Mouse (Mus musculus) megakaryocyte-erythroid progenitor cell, adult 5-6 weeks (primary cell): ENCODE data around the gene Mas1. TPM values are rescaled to one million over a fixed set of nuclear protein-coding genes. Genes with fewer than 3 reads are reported as not detected.
A peak's percentile ranks its signal among the peaks of the same experiment; 100 is the strongest.

Experiments used
- ATAC-seq: replicated peaks from 2 replicates; pipeline ENCODE4 v1.8.0; 2016; ENCODE audit warnings: mild to moderate bottlenecking, inconsistent platforms; ENCODE audit not compliant: severe bottlenecking, poor library complexity, low FRiP score, low TSS enrichment
- total RNA-seq, 2 experiments: library from RNA; stranded (forward) in 1 of 2; stranded (reverse) in 1 of 2; fragments of 200-1000, 215-1000 nt in 1 of 2; fragments of >200 nt in 1 of 2; fragmentation: Nextera tagmentation in 1 of 2; gene quantifications; 2 replicates each; pipeline ENCODE4 v1.2.3; 2014 to 2017

Gene Mas1
- total RNA-seq, 2 experiments from 2014 or later: not detected

DNA sequence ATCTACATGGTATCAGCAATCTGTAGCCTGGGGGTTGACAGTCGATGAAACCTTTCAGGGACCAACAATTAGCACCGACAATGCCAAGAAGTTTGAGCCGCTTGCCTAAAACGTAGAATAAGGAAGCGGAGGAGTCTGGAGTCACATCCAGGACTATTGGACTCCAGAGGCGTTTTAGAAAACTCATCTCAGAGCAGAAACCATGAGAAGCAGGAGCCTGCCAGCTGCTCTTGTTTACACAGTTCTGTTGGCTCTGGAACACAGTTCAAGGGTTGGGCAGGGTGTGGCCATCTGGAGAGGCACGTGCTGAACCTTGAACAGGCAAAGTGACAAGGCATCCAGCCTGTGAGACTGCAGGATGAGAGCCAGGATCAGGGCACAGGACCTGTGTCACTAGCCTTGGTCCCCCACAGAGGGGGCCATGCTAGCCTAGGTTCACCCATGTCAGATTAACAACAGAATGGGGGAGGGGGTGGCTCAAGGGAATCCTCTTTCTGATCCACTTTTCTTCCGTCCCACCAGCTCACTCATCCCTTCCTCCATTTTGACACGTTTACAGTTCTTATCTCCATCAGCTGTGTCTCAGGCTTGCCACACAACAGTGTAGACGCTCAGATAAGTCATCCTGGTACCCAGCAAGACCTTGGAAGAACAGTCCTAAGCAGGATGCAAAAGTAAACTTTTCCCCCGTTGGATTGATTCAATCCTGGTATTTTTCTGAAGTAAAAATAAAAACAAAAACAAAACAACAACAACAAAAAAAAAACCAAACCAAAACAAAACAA is 75.3 kb downstream of the Mas1 start:
- peak; percentile 73 for ATAC-seq

DNA sequence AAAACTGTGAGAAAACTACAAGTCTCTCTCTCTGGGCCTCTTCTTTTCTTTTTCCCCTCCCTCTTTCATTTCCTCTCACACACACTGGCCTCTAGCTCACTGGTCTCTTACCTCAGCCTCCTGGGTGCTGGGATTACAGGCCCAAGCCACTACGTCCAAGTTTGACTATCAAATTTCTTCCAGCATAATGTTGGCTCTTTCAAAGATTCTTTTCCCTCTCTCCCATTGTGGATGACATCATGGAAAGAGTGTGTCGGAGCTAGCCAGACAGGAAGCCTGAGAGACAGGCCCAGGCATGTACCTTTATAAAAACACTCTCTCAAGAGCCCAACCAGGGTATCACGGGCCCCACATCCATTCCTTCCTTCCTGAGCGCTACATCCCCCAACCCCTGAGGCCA is 76.5 kb downstream of the Mas1 start:
- no peak for ATAC-seq

DNA sequence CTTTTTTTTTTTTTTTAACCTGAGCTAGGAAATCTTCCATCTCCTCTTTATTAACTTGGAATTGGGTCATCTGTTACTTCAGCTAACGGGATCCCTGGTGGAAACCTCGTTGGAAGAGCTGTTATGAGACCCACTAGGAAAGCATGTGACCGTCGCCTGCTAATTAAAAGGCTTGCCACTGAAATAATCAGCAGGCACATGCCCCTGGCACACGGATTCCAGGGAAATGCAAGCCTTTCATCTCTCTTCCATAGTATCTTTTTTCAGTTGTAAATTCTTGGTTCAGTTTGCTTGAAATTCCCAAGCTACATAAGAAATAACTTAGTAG is 76.9 kb downstream of the Mas1 start:
- ATAC-seq: no peak

Other genes starting within 250 kb of the Mas1 start
- gene Slc22a1, start 192.3 kb downstream of the Mas1 start, total RNA-seq (2014; fragmentation: Nextera tagmentation): not detected in 2 replicates
- gene Slc22a1, start 192.3 kb downstream of the Mas1 start, total RNA-seq (2017): not detected in 2 replicates
- 10.2 and 14.0 TPM in 2 replicates for gene Igf2r, start 98.5 kb downstream of the Mas1 start, total RNA-seq (2014; fragmentation: Nextera tagmentation)
- 15.3 and 19.7 TPM in 2 replicates for gene Igf2r, start 98.5 kb downstream of the Mas1 start, total RNA-seq (2017)
- not detected in 2 replicates for gene Mrgprh, start 7.9 kb upstream of the Mas1 start, total RNA-seq (2014; fragmentation: Nextera tagmentation)
- not detected in 2 replicates for gene Mrgprh, start 7.9 kb upstream of the Mas1 start, total RNA-seq (2017)
- gene Pnldc1, start 42.1 kb upstream of the Mas1 start, total RNA-seq (2014; fragmentation: Nextera tagmentation): 12.4 TPM in 1 of 2 replicates, not detected in the other
- gene Pnldc1, start 42.1 kb upstream of the Mas1 start, total RNA-seq (2017): 0.15 TPM in 1 of 2 replicates, not detected in the other
- 481 and 497 TPM in 2 replicates for gene Tcp1, start 47.6 kb upstream of the Mas1 start, total RNA-seq (2014; fragmentation: Nextera tagmentation)
- gene Tcp1, start 47.6 kb upstream of the Mas1 start, total RNA-seq (2017): 1,112 and 1,392 TPM in 2 replicates
- 165 and 221 TPM in 2 replicates for gene Mrpl18, start 48.2 kb upstream of the Mas1 start, total RNA-seq (2014; fragmentation: Nextera tagmentation)
- 214 and 219 TPM in 2 replicates for gene Mrpl18, start 48.2 kb upstream of the Mas1 start, total RNA-seq (2017)
- gene Acat3, start 72.5 kb upstream of the Mas1 start, total RNA-seq (2014; fragmentation: Nextera tagmentation): 0.33 TPM in 1 of 2 replicates, not detected in the other
- gene Acat3, start 72.5 kb upstream of the Mas1 start, total RNA-seq (2017): 0.80 and 1.3 TPM in 2 replicates
- gene Acat2, start 92.6 kb upstream of the Mas1 start, total RNA-seq (2014; fragmentation: Nextera tagmentation): 14.9 and 28.9 TPM in 2 replicates
- gene Acat2, start 92.6 kb upstream of the Mas1 start, total RNA-seq (2017): 19.2 and 20.2 TPM in 2 replicates
- 75.6 and 80.8 TPM in 2 replicates for gene Wtap, start 126.0 kb upstream of the Mas1 start, total RNA-seq (2014; fragmentation: Nextera tagmentation)
- gene Wtap, start 126.0 kb upstream of the Mas1 start, total RNA-seq (2017): 367 and 387 TPM in 2 replicates
- gene Sod2, start 138.7 kb upstream of the Mas1 start, total RNA-seq (2014; fragmentation: Nextera tagmentation): 86.0 and 94.0 TPM in 2 replicates
- 95.3 and 124 TPM in 2 replicates for gene Sod2, start 138.7 kb upstream of the Mas1 start, total RNA-seq (2017)
- gene Gpr31b, start 184.2 kb upstream of the Mas1 start, total RNA-seq (2014; fragmentation: Nextera tagmentation): not detected in 2 replicates
- gene Gpr31b, start 184.2 kb upstream of the Mas1 start, total RNA-seq (2017): not detected in 2 replicates
- gene Tcp10b, start 193.0 kb upstream of the Mas1 start, total RNA-seq (2014; fragmentation: Nextera tagmentation): not detected in 2 replicates
- 0.23 TPM in 1 of 2 replicates, not detected in the other for gene Tcp10b, start 193.0 kb upstream of the Mas1 start, total RNA-seq (2017)